In the genomic region with DNA sequence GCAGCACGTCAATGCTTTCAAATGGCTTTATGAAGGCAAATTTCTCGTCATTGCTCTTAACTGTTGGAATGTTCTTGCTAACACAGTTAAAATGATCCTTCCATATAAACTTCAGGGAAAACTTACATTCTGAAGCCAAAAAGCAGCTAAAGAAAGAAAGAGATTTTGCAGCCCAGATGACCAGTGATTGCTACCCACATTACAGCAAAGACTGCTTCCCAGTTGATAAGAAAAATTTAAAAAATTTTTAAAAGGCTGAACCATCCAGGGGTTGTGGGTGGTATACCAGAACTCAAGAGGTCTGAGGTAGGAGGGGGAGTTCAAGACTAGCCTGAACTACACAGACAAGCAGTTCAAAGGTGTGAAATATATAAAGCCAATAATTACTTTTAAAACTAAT, we compare ENCODE assay signal across 8 mouse cellular contexts. TPM values are rescaled to one million over a fixed set of nuclear protein-coding genes. Genes with fewer than 3 reads are reported as not detected.
DNase-seq lines count a peak whose midpoint lies in the region; ATAC-seq and TF ChIP-seq lines count a peak whose summit lies in the region.

No protein-coding gene starts in this region.

- WGBS in embryonic facial prominence, embryonic 14.5 days, result 26% methylated on average over 2 of the region's 2 CpGs
- WGBS in intestine, postnatal 0 days, result 24% methylated on average over 2 of the region's 2 CpGs
- WGBS in neural tube, embryonic 14.5 days, result 40% methylated on average over 2 of the region's 2 CpGs

- no peak for ATAC-seq in embryonic facial prominence, embryonic 14.5 days (ENCODE audit: low read depth)
- ATAC-seq in intestine, postnatal 0 days, result no peak
- no peak for ATAC-seq in neural tube, embryonic 14.5 days (ENCODE audit: low read depth)

- peak overlapping the region; percentile 25; the same call in 1 of the 2 replicates for H3K9ac ChIP-seq in embryonic facial prominence, embryonic 14.5 days (ENCODE audit: low read depth, low read length)
- no peak overlapping the region for H3K9ac ChIP-seq in intestine, postnatal 0 days (ENCODE audit: low read depth, low read length)
- H3K9ac ChIP-seq in neural tube, embryonic 14.5 days (replicated peaks; ENCODE audit: low read depth, low read length), result no peak overlapping the region

- peak overlapping the region; percentile 60; the same call in 1 of the 2 replicates for H3K4me3 ChIP-seq in layer of hippocampus, adult 2 months
- H3K4me3 ChIP-seq in embryonic facial prominence, embryonic 14.5 days (ENCODE audit: low read depth, low read length), result peak overlapping the region; percentile 93
- no peak overlapping the region for H3K4me3 ChIP-seq in intestine, postnatal 0 days (ENCODE audit: low read depth, low read length)
- H3K4me3 ChIP-seq in neural tube, embryonic 14.5 days (ENCODE audit: low read depth, low read length), result peak overlapping the region; percentile 90; the same call in 1 of the 2 replicates

- no peaks in the 10 kb centered on the region for H3K9me3 ChIP-seq in embryonic facial prominence, embryonic 14.5 days (ENCODE audit: control insufficient read depth, low read length)
- no peaks in the 10 kb centered on the region for H3K9me3 ChIP-seq in intestine, postnatal 0 days (ENCODE audit: control insufficient read depth)
- H3K9me3 ChIP-seq in neural tube, embryonic 14.5 days (ENCODE audit: control insufficient read depth, low read length), result no peaks in the 10 kb centered on the region

- H3K4me1 ChIP-seq in embryonic facial prominence, embryonic 14.5 days (ENCODE audit: control insufficient read depth, insufficient read depth, low read length), result peaks cover 22% of the 10 kb centered on the region
- H3K4me1 ChIP-seq in intestine, postnatal 0 days (replicated peaks; ENCODE audit: control insufficient read depth, insufficient read depth, low read length), result peaks cover 5% of the 10 kb centered on the region
- H3K4me1 ChIP-seq in neural tube, embryonic 14.5 days (ENCODE audit: control insufficient read depth, insufficient read depth, low read length), result peaks cover 26% of the 10 kb centered on the region

- no peaks in the 10 kb centered on the region for H3K36me3 ChIP-seq in embryonic facial prominence, embryonic 14.5 days (ENCODE audit: control insufficient read depth, insufficient read depth, low read length)
- H3K36me3 ChIP-seq in intestine, postnatal 0 days (ENCODE audit: control insufficient read depth, insufficient read depth), result no peaks in the 10 kb centered on the region
- no peaks in the 10 kb centered on the region for H3K36me3 ChIP-seq in neural tube, embryonic 14.5 days (ENCODE audit: control insufficient read depth, insufficient read depth, low read length)

- no peak for DNase-seq in layer of hippocampus, adult 2 months (ENCODE audit: low spot score in 2 of 2)
- DNase-seq in layer of hippocampus, adult 9-11 months, result no peak
- DNase-seq in embryonic facial prominence, embryonic 14.5 days (ENCODE audit: low spot score), result no peak
- DNase-seq in urinary bladder, adult 18-20 months (ENCODE audit: low spot score in 2 of 2), result no peak
- DNase-seq in cerebellum, adult 8-10 months, result no peak
- DNase-seq in ovary, adult 18-20 months (ENCODE audit: low spot score), result no peak

- H3K27ac ChIP-seq in layer of hippocampus, adult 2 months, result peak overlapping the region; percentile 95
- H3K27ac ChIP-seq in embryonic facial prominence, embryonic 14.5 days (replicated peaks; ENCODE audit: low read depth, low read length), result no peak overlapping the region; the same call in 1 of the 2 replicates
- H3K27ac ChIP-seq in intestine, postnatal 0 days (ENCODE audit: low read depth, low read length), result peak overlapping the region; percentile 8; the same call in 1 of the 2 replicates
- H3K27ac ChIP-seq in neural tube, embryonic 14.5 days (ENCODE audit: low read depth, low read length), result no peak overlapping the region

- no peak for TF ChIP-seq CTCF in layer of hippocampus, adult 2 months (conservative IDR thresholded peaks at IDR 0.05)
- no peak for TF ChIP-seq CTCF in intestine, postnatal 0 days (IDR thresholded peaks at IDR 0.05; ENCODE audit: low read depth)

- peak overlapping the region; percentile 70 for H3K4me2 ChIP-seq in embryonic facial prominence, embryonic 14.5 days (ENCODE audit: low read depth, low read length)
- H3K4me2 ChIP-seq in intestine, postnatal 0 days (replicated peaks; ENCODE audit: low read depth), result peak overlapping the region; percentile 80
- peak overlapping the region; percentile 62; the same call in 1 of the 2 replicates for H3K4me2 ChIP-seq in neural tube, embryonic 14.5 days (ENCODE audit: low read depth, low read length)

- H3K27me3 ChIP-seq in embryonic facial prominence, embryonic 14.5 days (replicated peaks; ENCODE audit: control insufficient read depth, insufficient read depth, low read length), result no peaks in the 10 kb centered on the region
- no peaks in the 10 kb centered on the region for H3K27me3 ChIP-seq in intestine, postnatal 0 days (replicated peaks; ENCODE audit: control insufficient read depth, insufficient read depth, low read length)
- no peaks in the 10 kb centered on the region for H3K27me3 ChIP-seq in neural tube, embryonic 14.5 days (ENCODE audit: control insufficient read depth, insufficient read depth, low read length)

RNA-seq across cellular contexts. Expression of a gene that starts 1.1 kb away (rescaled TPM):
- 10 to 100 TPM; 88.3 to 96.3 TPM for total RNA-seq in layer of hippocampus, adult 2 months (2021)
- polyA plus RNA-seq in embryonic facial prominence, embryonic 14.5 days (2014; fragmentation: Nextera tagmentation; extraction: Ambion mirVana), result 48.8 and 53.7 TPM in 2 replicates
- polyA plus RNA-seq in intestine, postnatal 0 days (2015; fragmentation: Nextera tagmentation; extraction: Ambion mirVana), result 25.7 and 27.7 TPM in 2 replicates
- 9.5 and 13.8 TPM in 2 replicates for polyA plus RNA-seq in neural tube, embryonic 14.5 days (2014; fragmentation: Nextera tagmentation; extraction: Ambion mirVana)

Comparison
In these comparisons a context has a peak if more than half of its experiments do, and no peak if none do; other contexts are left out.
1. H3K27ac ChIP-seq: peak in layer of hippocampus, adult 2 months (single experiment) and intestine, postnatal 0 days (single experiment); none in embryonic facial prominence, embryonic 14.5 days (single experiment) and neural tube, embryonic 14.5 days (single experiment).
2. Peak in every context shown above with its lines, with median percentiles within 50 percentile points of each other: H3K4me2 ChIP-seq.